Mouse (Mus musculus) heart, embryonic 14.5 days (tissue): ENCODE data around the gene Ercc2. TPM values are rescaled to one million over a fixed set of nuclear protein-coding genes. Genes with fewer than 3 reads are reported as not detected.

Source experiments
- ATAC-seq: fragments of 200-750 bp; cut with Nextera tagmentation; 2 replicates; pipeline ENCODE4 v1.8.0; 2017; ENCODE audit warnings: low read depth, moderate TSS enrichment; ENCODE audit not compliant: insufficient number of reproducible peaks, insufficient read depth, low FRiP score
- H3K27ac ChIP-seq, 2 experiments: fragments of 200-500 bp in 1 of 2; fragments of 300-500 bp in 1 of 2; sonication (generic) in 1 of 2; replicated peaks in 1 of 2; 2 replicates each; pipeline ENCODE4 v1.5.1; 2012 to 2014; ENCODE audit warnings: low read depth in 2 of 2, low read length in 2 of 2, control low read depth in 1 of 2, mild to moderate bottlenecking in 1 of 2, mixed read lengths in 1 of 2; ENCODE audit not compliant: control insufficient read depth in 1 of 2, insufficient read depth in 1 of 2
- H3K27me3 ChIP-seq: fragments of 300-500 bp; sonication (generic); 2 replicates; pipeline ENCODE4 v1.6.1; 2014; ENCODE audit warnings: mild to moderate bottlenecking, low read length, control low read depth; ENCODE audit not compliant: control insufficient read depth, insufficient read depth
- H3K36me3 ChIP-seq: fragments of 300-500 bp; sonication (generic); 2 replicates; pipeline ENCODE4 v1.6.1; 2014; ENCODE audit warnings: mild to moderate bottlenecking, control low read depth, low read length, mixed read lengths; ENCODE audit not compliant: control insufficient read depth, insufficient read depth
- H3K4me1 ChIP-seq, 2 experiments: fragments of 200-500 bp in 1 of 2; fragments of 300-500 bp in 1 of 2; sonication (generic) in 1 of 2; 2 replicates each; pipeline ENCODE4 v1.6.1; 2012 to 2014; ENCODE audit warnings: low read length in 2 of 2, control low read depth in 1 of 2, mixed read lengths in 1 of 2; ENCODE audit not compliant: control insufficient read depth in 2 of 2, insufficient read depth in 2 of 2
- H3K4me2 ChIP-seq: fragments of 300-500 bp; sonication (generic); 2 replicates; pipeline ENCODE4 v1.6.1; 2014; ENCODE audit warnings: mild to moderate bottlenecking, low read length
- H3K4me3 ChIP-seq, 2 experiments: fragments of 200-500 bp in 1 of 2; fragments of 300-500 bp in 1 of 2; sonication (generic) in 1 of 2; 2 replicates each; pipeline ENCODE4 v1.5.1; 2012 to 2014; ENCODE audit warnings: low read length in 2 of 2, mild to moderate bottlenecking in 2 of 2, control low read depth in 1 of 2, low read depth in 1 of 2, moderate library complexity in 1 of 2; ENCODE audit not compliant: control insufficient read depth in 1 of 2, insufficient read depth in 1 of 2
- H3K9ac ChIP-seq: fragments of 300-500 bp; sonication (generic); 2 replicates; pipeline ENCODE4 v1.6.1; 2014; ENCODE audit warnings: mild to moderate bottlenecking, low read length
- H3K9me3 ChIP-seq: fragments of 300-500 bp; sonication (generic); 2 replicates; pipeline ENCODE4 v1.6.1; 2016; ENCODE audit warnings: low read length, control low read depth; ENCODE audit not compliant: control insufficient read depth
- WGBS: fragments of 180-500 bp; shearing (Covaris S2); extraction: QIAGEN DNeasy Blood & Tissue Kit; methylation state at CpG from one replicate; pipeline ENCODE4 v1.1.7; 2014; 5-methylcytosine and 5-hydroxymethylcytosine counted together
- polyA plus RNA-seq: library from polyadenylated mRNA; unstranded; fragments of >200 nt; fragmentation: Nextera tagmentation; extraction: Ambion mirVana; gene quantifications from 2 replicates; pipeline ENCODE4 v1.2.1, GENCODE M21; 2014

Ercc2 gene
- polyA plus RNA-seq, 1 experiment from 2014 or later: 6.6 TPM

GRCm38 (mm10) chr7:19341761-19342409, 39.9 kb upstream of the Ercc2 start:
- H3K4me2 ChIP-seq: peak overlapping the region; percentile 74
- H3K27ac ChIP-seq: peak overlapping the region; percentile 94 to 99
- H3K9ac ChIP-seq: peak overlapping the region; percentile 69
- H3K27me3 ChIP-seq: no peaks in the 10 kb centered on the region
- peak; percentile 83 for ATAC-seq
- no peaks in the 10 kb centered on the region for H3K9me3 ChIP-seq
- 0 out of 2 replicates have a peak, but pooled peaks cover under 1% of the 10 kb centered on the region for H3K36me3 ChIP-seq
- peak overlapping the region; percentile 44 to 55 for H3K4me3 ChIP-seq
- under 1% methylated on average over 41 of the region's 41 CpGs for WGBS
- H3K4me1 ChIP-seq: peaks cover 38 to 47% of the 10 kb centered on the region in 2 experiments

- Histone ChIP-seq H3K4me3 (peak overlapping the region; percentile 44 to 55), H3K4me2 (peak overlapping the region; percentile 74), H3K9me3 (no peaks in the 10 kb centered on the region), H3K9ac (peak overlapping the region; percentile 69), H3K36me3 (peaks cover 2% of the 10 kb centered on the region; the same call in 1 of the 2 replicates), H3K27me3 (no peaks in the 10 kb centered on the region), H3K27ac (peak overlapping the region; percentile 94 to 99), H3K4me1 (peaks cover 31 to 42% of the 10 kb centered on the region in 2 experiments)
- ATAC-seq: peak; percentile 36; the same call in 1 of the 2 replicates
- WGBS: 0% methylated on average over 27 of the region's 27 CpGs
These were observed 39.3 kb upstream of the Ercc2 start for GRCm38 (mm10) chr7:19342481-19343027.

GRCm38 (mm10) chr7:19343210-19343808, 38.5 kb upstream of the Ercc2 start:
- H3K4me2 ChIP-seq: peak overlapping the region; percentile 74
- WGBS: 2% methylated on average over 11 of the region's 11 CpGs
- H3K9ac ChIP-seq: no peak overlapping the region
- no peak overlapping the region for H3K4me3 ChIP-seq
- peaks cover 8% of the 10 kb centered on the region for H3K36me3 ChIP-seq
- no peaks in the 10 kb centered on the region for H3K9me3 ChIP-seq
- no peak for ATAC-seq
- H3K27ac ChIP-seq: 0 out of 4 replicates have a peak overlapping the region, but pooled peaks of 1 of the 2 experiments have one; percentile 8
- H3K4me1 ChIP-seq: peaks cover 27 to 42% of the 10 kb centered on the region in 2 experiments
- H3K27me3 ChIP-seq: no peaks in the 10 kb centered on the region

GRCm38 (mm10) chr7:19344237-19344847, 37.5 kb upstream of the Ercc2 start, which contains the start of gene Ercc1:
Gene Ercc1, plus strand, starts transcription at chr7:19344778.
- Histone ChIP-seq H3K9me3 (no peaks in the 10 kb centered on the region), H3K4me1 (peaks cover 23 to 41% of the 10 kb centered on the region in 2 experiments), H3K27me3 (no peaks in the 10 kb centered on the region), H3K4me3 (peak within 1 kb of the TSS; percentile 69 to 95), H3K27ac (peak within 1 kb of the TSS; percentile 73 to 80), H3K4me2 (peak within 1 kb of the TSS; percentile 82), H3K9ac (peak within 1 kb of the TSS; percentile 79), H3K36me3 (peaks cover 17% of the 10 kb centered on the region)
- ATAC-seq: no peak
- WGBS: 24% methylated on average over 12 of the region's 12 CpGs

DNA sequence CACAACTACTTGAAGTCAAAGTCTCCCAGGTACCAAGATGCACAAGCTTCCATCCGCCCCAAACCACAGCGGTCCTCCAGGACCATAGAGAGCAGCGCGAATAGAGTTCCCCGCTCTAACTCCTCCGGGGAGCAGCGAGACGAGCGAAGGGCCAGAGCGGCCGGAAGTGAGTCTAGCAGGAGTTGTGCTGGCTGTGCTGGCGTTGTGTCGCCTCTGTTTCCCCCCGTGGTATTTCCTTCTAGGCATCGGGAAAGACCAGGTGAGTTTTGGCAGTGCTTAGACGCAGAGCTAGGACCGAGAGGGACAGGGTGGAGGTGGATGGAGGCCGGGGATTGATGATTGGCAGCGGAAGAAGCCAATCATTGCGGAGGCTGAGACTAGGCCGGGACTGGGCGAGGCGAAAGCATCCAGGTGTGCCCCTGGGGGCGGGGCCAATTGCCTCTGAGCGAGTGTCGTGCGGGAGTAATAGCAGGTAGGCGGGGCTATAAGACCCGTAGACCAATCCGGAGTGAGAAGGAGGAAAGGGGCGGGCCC, 36.8 kb upstream of the Ercc2 start:
- H3K9ac ChIP-seq: peak overlapping the region; percentile 79
- H3K4me2 ChIP-seq: peak overlapping the region; percentile 82
- WGBS: under 1% methylated on average over 31 of the region's 31 CpGs
- peaks cover 21 to 36% of the 10 kb centered on the region in 2 experiments for H3K4me1 ChIP-seq
- ATAC-seq: peak; percentile 79
- H3K27ac ChIP-seq: peak overlapping the region; percentile 73 to 80
- peaks cover 24% of the 10 kb centered on the region for H3K36me3 ChIP-seq
- peak overlapping the region; percentile 69 to 95 for H3K4me3 ChIP-seq
- H3K27me3 ChIP-seq: no peaks in the 10 kb centered on the region
- H3K9me3 ChIP-seq: no peaks in the 10 kb centered on the region

DNA sequence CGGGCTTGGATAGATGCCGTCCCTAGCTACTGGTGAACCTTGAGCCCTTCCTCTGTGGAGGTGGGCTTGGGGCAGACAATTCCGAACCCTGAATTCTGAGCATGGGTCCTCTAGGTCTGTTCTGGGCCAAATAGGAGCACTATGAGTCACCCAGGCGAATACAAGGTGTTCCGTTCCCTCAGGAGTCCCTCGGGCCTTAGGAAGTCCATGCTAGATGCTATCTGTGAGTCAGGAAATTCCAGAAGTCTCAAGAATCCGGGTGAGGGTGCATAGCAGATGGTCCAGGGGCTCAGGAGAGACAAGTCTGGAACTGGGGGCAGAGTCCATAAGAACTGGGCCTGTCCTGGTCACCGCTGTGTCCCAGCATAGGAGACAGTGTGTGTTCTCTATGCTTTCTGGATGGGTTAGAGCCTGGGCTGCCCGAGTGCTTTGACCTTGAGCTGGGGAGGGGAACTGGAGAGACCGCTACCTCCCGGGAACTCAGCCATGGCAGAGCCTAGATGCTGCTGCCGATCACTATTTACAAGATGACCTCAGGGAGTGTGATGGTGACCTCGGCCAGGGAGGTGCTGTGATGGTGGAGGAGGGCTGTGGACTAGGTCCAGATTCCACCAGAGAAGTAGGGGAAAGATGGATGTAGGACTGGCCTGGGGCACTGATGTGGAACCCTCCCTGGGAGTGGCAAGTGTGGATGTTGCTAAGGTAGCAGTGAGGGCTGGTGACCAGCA, 32.5 kb upstream of the Ercc2 start:
- H3K27me3 ChIP-seq: no peaks in the 10 kb centered on the region
- no peak overlapping the region for H3K4me2 ChIP-seq
- WGBS: 72% methylated on average over 13 of the region's 13 CpGs
- no peak for ATAC-seq
- peak overlapping the region; percentile 30; the same call in 1 of the 2 replicates for H3K9ac ChIP-seq
- peaks cover 9 to 10% of the 10 kb centered on the region in 2 experiments for H3K4me1 ChIP-seq
- no peak overlapping the region for H3K4me3 ChIP-seq
- no peaks in the 10 kb centered on the region for H3K9me3 ChIP-seq
- no peak overlapping the region for H3K27ac ChIP-seq
- H3K36me3 ChIP-seq: peaks cover 60% of the 10 kb centered on the region

- peaks cover 5 to 6% of the 10 kb centered on the region in 2 experiments for H3K4me1 ChIP-seq
- peaks cover 69% of the 10 kb centered on the region for H3K36me3 ChIP-seq
- WGBS: 90% methylated on average over 8 of the region's 8 CpGs
- no peak overlapping the region for H3K4me2 ChIP-seq
- H3K27me3 ChIP-seq: no peaks in the 10 kb centered on the region
- no peak overlapping the region for H3K27ac ChIP-seq
- ATAC-seq: no peak
- H3K9me3 ChIP-seq: no peaks in the 10 kb centered on the region
- no peak overlapping the region for H3K9ac ChIP-seq
- H3K4me3 ChIP-seq: no peak overlapping the region
These were observed 31.6 kb upstream of the Ercc2 start for GRCm38 (mm10) chr7:19350221-19350620.
